Mouse (Mus musculus) hindbrain, embryonic 16.5 days (tissue): ENCODE measurements around the gene Daam1. TPM values are rescaled to one million over a fixed set of nuclear protein-coding genes. Genes with fewer than 3 reads are reported as not detected.

Experiments used
- ATAC-seq: fragments of 200-750 bp; cut with Nextera tagmentation; 2 replicates; pipeline ENCODE4 v1.8.0; 2017; ENCODE audit warnings: moderate TSS enrichment, moderate library complexity
- H3K27ac ChIP-seq: fragments of 300-500 bp; sonication (generic); 2 replicates; pipeline ENCODE4 v1.5.1; 2014; ENCODE audit warnings: low read depth, mild to moderate bottlenecking, control low read depth, low read length, moderate library complexity
- H3K27me3 ChIP-seq: fragments of 300-500 bp; sonication (generic); replicated peaks from 2 replicates; pipeline ENCODE4 v1.6.1; 2014; ENCODE audit warnings: low read length; ENCODE audit not compliant: control insufficient read depth, insufficient read depth
- H3K36me3 ChIP-seq: fragments of 300-500 bp; sonication (generic); 2 replicates; pipeline ENCODE4 v1.6.1; 2014; ENCODE audit warnings: mild to moderate bottlenecking, low read length, moderate library complexity, mixed read lengths; ENCODE audit not compliant: control insufficient read depth, insufficient read depth
- H3K4me1 ChIP-seq: fragments of 300-500 bp; sonication (generic); 2 replicates; pipeline ENCODE4 v1.6.1; 2014; ENCODE audit warnings: low read depth, low read length; ENCODE audit not compliant: control insufficient read depth, insufficient read depth
- H3K4me2 ChIP-seq: fragments of 300-500 bp; sonication (generic); 2 replicates; pipeline ENCODE4 v1.6.1; 2014; ENCODE audit warnings: mild to moderate bottlenecking, low read length, control low read depth, moderate library complexity
- H3K4me3 ChIP-seq: fragments of 300-500 bp; sonication (generic); 2 replicates; pipeline ENCODE4 v1.5.1; 2014; ENCODE audit warnings: mild to moderate bottlenecking, low read length, control low read depth, moderate library complexity
- H3K9ac ChIP-seq: fragments of 300-500 bp; sonication (generic); 2 replicates; pipeline ENCODE4 v1.6.1; 2014; ENCODE audit warnings: low read depth, mild to moderate bottlenecking, control low read depth, low read length, moderate library complexity
- H3K9me3 ChIP-seq: fragments of 300-500 bp; sonication (generic); 2 replicates; pipeline ENCODE4 v1.6.1; 2014; ENCODE audit warnings: mild to moderate bottlenecking, low read length, moderate library complexity; ENCODE audit not compliant: control insufficient read depth
- WGBS: fragments of 180-500 bp; shearing (Covaris S2); extraction: QIAGEN DNeasy Blood & Tissue Kit; methylation state at CpG from one replicate; pipeline ENCODE4 v1.1.7; 2014; 5-methylcytosine and 5-hydroxymethylcytosine counted together
- polyA plus RNA-seq: library from polyadenylated mRNA; unstranded; fragments of >200 nt; fragmentation: Nextera tagmentation; extraction: Ambion mirVana; gene quantifications from 2 replicates; pipeline ENCODE4 v1.2.1, GENCODE M21; 2015

Gene Daam1
- polyA plus RNA-seq, 1 experiment from 2014 or later, result 26.6 TPM

DNA sequence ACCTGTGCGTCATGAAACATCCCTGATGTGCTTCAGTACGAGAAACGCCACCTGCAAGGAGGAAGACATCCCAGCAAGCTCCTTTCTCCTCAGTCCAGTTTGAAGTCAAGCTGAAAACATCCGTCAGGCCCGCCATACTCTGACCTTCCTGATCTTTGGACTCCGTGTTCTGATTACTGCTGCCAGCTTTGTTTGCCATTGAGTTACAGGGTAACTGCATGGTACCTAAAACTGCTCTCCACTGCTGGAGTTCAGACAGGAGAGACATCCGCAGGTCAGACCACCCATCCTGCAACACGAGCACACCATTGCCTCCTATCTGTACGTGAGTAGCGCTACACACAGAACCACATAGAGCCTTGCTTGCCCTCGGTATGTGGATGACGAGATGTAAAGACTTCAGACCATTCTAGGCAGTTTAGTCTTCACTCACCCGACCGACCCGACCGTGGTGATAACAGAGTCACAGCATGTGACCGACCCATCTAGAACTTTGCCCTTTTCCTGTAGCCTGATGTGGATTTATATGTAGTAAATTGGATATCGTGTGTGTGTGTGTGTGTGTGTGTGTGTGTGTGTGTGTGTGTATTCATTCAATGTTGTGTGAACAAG is 161.8 kb downstream of the Daam1 start:
- WGBS, result 94% methylated on average over 18 of the region's 18 CpGs
- H3K4me3 ChIP-seq, result no peak overlapping the region
- no peak for ATAC-seq
- H3K4me1 ChIP-seq, result no peaks in the 10 kb centered on the region
- H3K4me2 ChIP-seq, result no peak overlapping the region
- H3K27me3 ChIP-seq, result no peaks in the 10 kb centered on the region
- H3K9me3 ChIP-seq, result no peaks in the 10 kb centered on the region
- no peak overlapping the region for H3K27ac ChIP-seq
- H3K36me3 ChIP-seq, result peaks cover 36% of the 10 kb centered on the region
- H3K9ac ChIP-seq, result no peak overlapping the region

- Histone ChIP-seq H3K36me3 (peaks cover 18% of the 10 kb centered on the region), H3K9me3 (no peaks in the 10 kb centered on the region), H3K27me3 (no peaks in the 10 kb centered on the region), H3K9ac (no peak overlapping the region), H3K4me1 (no peaks in the 10 kb centered on the region), H3K27ac (no peak overlapping the region), H3K4me3 (no peak overlapping the region), H3K4me2 (no peak overlapping the region)
- 54% methylated on average over 8 of the region's 8 CpGs for WGBS
- ATAC-seq, result no peak
Observed at GRCm38 (mm10) chr12:71995831-71996230, 165.0 kb downstream of the Daam1 start.

DNA sequence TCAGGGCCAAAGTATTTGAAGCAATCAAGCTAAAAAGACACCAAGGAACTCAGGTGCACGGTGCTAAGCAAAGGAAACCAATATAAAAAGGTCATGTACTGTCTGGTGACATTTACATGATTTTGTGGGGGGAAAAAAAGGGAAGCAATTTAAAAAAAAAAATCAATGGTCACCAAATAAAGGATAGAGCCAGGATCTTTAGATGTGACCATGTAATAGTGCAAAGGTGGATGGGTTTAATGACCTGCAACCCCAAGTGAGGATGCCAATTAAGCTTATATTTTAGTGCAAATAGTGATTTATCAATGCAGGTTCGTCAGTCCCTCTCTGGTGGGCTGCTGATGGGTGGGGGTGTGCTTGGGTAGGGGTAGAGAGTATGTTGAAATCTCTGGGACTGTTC is 166.0 kb downstream of the Daam1 start:
- Histone ChIP-seq H3K9me3 (no peaks in the 10 kb centered on the region), H3K27me3 (no peaks in the 10 kb centered on the region), H3K27ac (no peak overlapping the region), H3K4me1 (no peaks in the 10 kb centered on the region), H3K4me3 (no peak overlapping the region), H3K36me3 (peaks cover 14% of the 10 kb centered on the region), H3K9ac (no peak overlapping the region), H3K4me2 (no peak overlapping the region)
- WGBS, result 76% methylated on average over 2 of the region's 2 CpGs
- no peak for ATAC-seq

GRCm38 (mm10) chr12:71997364-71997763 is 166.5 kb downstream of the Daam1 start:
- Histone ChIP-seq H3K9ac (no peak overlapping the region), H3K27me3 (no peaks in the 10 kb centered on the region), H3K4me1 (no peaks in the 10 kb centered on the region), H3K9me3 (no peaks in the 10 kb centered on the region), H3K4me3 (no peak overlapping the region), H3K27ac (no peak overlapping the region), H3K36me3 (peaks cover 14% of the 10 kb centered on the region), H3K4me2 (no peak overlapping the region)
- ATAC-seq, result no peak
- WGBS, result 78% methylated on average over 4 of the region's 4 CpGs

GRCm38 (mm10) chr12:71998653-71999052 is 167.8 kb downstream of the Daam1 start:
- no peaks in the 10 kb centered on the region for H3K4me1 ChIP-seq
- H3K9ac ChIP-seq, result no peak overlapping the region
- 66% methylated on average over 4 of the region's 4 CpGs for WGBS
- H3K4me3 ChIP-seq, result no peak overlapping the region
- no peak overlapping the region for H3K4me2 ChIP-seq
- no peaks in the 10 kb centered on the region for H3K27me3 ChIP-seq
- H3K36me3 ChIP-seq, result peaks cover 5% of the 10 kb centered on the region; the same call in 1 of the 2 replicates
- ATAC-seq, result no peak
- H3K27ac ChIP-seq, result no peak overlapping the region
- H3K9me3 ChIP-seq, result no peaks in the 10 kb centered on the region

- no peaks in the 10 kb centered on the region for H3K4me1 ChIP-seq
- H3K9me3 ChIP-seq, result no peaks in the 10 kb centered on the region
- H3K27ac ChIP-seq, result no peak overlapping the region
- no peak overlapping the region for H3K9ac ChIP-seq
- no peaks in the 10 kb centered on the region for H3K27me3 ChIP-seq
- ATAC-seq, result no peak
- 83% methylated on average over 2 of the region's 2 CpGs for WGBS
- no peaks in the 10 kb centered on the region for H3K36me3 ChIP-seq
- H3K4me2 ChIP-seq, result no peak overlapping the region
- no peak overlapping the region for H3K4me3 ChIP-seq
Observed at GRCm38 (mm10) chr12:71999671-72000070, 168.8 kb downstream of the Daam1 start.

GRCm38 (mm10) chr12:72001811-72002210 is 170.9 kb downstream of the Daam1 start:
- Histone ChIP-seq H3K4me2 (no peak overlapping the region), H3K27ac (no peak overlapping the region), H3K36me3 (no peaks in the 10 kb centered on the region), H3K9me3 (no peaks in the 10 kb centered on the region), H3K9ac (no peak overlapping the region), H3K27me3 (no peaks in the 10 kb centered on the region), H3K4me3 (no peak overlapping the region), H3K4me1 (no peaks in the 10 kb centered on the region)
- 56% methylated on average over 1 of the region's 1 CpGs for WGBS
- no peak for ATAC-seq

GRCm38 (mm10) chr12:72005307-72005706 is 174.4 kb downstream of the Daam1 start:
- Histone ChIP-seq H3K4me3 (no peak overlapping the region), H3K4me2 (no peak overlapping the region), H3K9me3 (no peaks in the 10 kb centered on the region), H3K27me3 (no peaks in the 10 kb centered on the region), H3K9ac (no peak overlapping the region), H3K4me1 (no peaks in the 10 kb centered on the region), H3K36me3 (no peaks in the 10 kb centered on the region), H3K27ac (no peak overlapping the region)
- 90% methylated on average over 3 of the region's 3 CpGs for WGBS
- ATAC-seq, result no peak

DNA sequence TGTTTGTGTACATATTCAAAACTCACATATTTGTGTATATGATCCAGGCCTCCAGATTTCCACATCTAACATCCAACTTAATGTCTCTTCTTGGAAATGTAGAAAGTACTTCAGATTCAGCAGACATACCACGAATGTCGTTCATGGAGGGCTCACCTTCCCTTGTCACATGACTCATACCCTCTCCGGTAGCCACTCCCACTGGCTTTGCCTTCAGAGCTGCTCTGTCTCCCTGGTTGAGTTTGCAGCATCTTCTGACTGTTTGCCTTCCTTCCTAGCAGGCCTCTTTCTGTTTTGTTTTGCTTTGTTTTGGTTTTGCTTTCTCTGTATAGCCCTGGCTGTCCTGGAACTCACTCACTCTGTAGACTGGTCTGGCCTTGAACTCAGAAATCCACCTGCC is 176.8 kb downstream of the Daam1 start:
- WGBS, result 88% methylated on average over 3 of the region's 3 CpGs

More for the DNA sequence above, 176.8 kb downstream of the Daam1 start:
- Histone ChIP-seq H3K27ac (no peak overlapping the region), H3K27me3 (no peaks in the 10 kb centered on the region), H3K9me3 (no peaks in the 10 kb centered on the region), H3K9ac (no peak overlapping the region), H3K4me3 (no peak overlapping the region), H3K4me2 (no peak overlapping the region), H3K36me3 (no peaks in the 10 kb centered on the region), H3K4me1 (no peaks in the 10 kb centered on the region)
- no peak for ATAC-seq
